Mouse (Mus musculus) liver, embryonic 14.5 days (tissue): ENCODE results near the gene Sema7a. TPM values are rescaled to one million over a fixed set of nuclear protein-coding genes. Genes with fewer than 3 reads are reported as not detected.

Experiments used
- ATAC-seq: fragments of 200-750 bp; cut with Nextera tagmentation; 2 replicates; pipeline ENCODE4 v1.8.0; 2017; ENCODE audit warnings: moderate number of reproducible peaks, mild to moderate bottlenecking, moderate library complexity; ENCODE audit not compliant: insufficient read depth
- DNase-seq, 3 experiments: peaks; one replicate each; pipeline ENCODE4 v3.0.0-alpha.2; 2012 to 2013; ENCODE audit warnings: low read depth in 3 of 3, low spot score in 3 of 3
- H3K27ac ChIP-seq: fragments of 300-500 bp; sonication (generic); 2 replicates; pipeline ENCODE4 v1.5.1; 2014; ENCODE audit warnings: moderate library complexity, mild to moderate bottlenecking, control low read depth, inconsistent platforms
- H3K27me3 ChIP-seq: fragments of 300-500 bp; sonication (generic); 2 replicates; pipeline ENCODE4 v1.6.1; 2014; ENCODE audit warnings: mild to moderate bottlenecking, low read length, moderate library complexity; ENCODE audit not compliant: control insufficient read depth, insufficient read depth
- H3K36me3 ChIP-seq: fragments of 300-500 bp; sonication (generic); replicated peaks from 2 replicates; pipeline ENCODE4 v1.6.1; 2014; ENCODE audit warnings: low read depth; ENCODE audit not compliant: control insufficient read depth, insufficient read depth
- H3K4me1 ChIP-seq, 2 experiments: fragments of 200-500 bp in 1 of 2; fragments of 300-500 bp in 1 of 2; sonication (generic) in 1 of 2; replicated peaks; 2 replicates each; pipeline ENCODE4 v1.6.1; 2012 to 2014; ENCODE audit warnings: antibody characterized with exemption in 1 of 2, inconsistent platforms in 1 of 2, low read length in 1 of 2; ENCODE audit not compliant: control insufficient read depth in 2 of 2, insufficient read depth in 2 of 2
- H3K4me2 ChIP-seq: fragments of 300-500 bp; sonication (generic); 2 replicates; pipeline ENCODE4 v1.6.1; 2014; ENCODE audit warnings: low read depth, mild to moderate bottlenecking, control low read depth, moderate library complexity
- H3K4me3 ChIP-seq, 2 experiments: fragments of 200-500 bp in 1 of 2; fragments of 300-500 bp in 1 of 2; sonication (generic) in 1 of 2; 2 replicates each; pipeline ENCODE4 v1.5.1; 2012 to 2014; ENCODE audit warnings: low read depth in 2 of 2, low read length in 2 of 2, mild to moderate bottlenecking in 2 of 2, control low read depth in 1 of 2, inconsistent platforms in 1 of 2, moderate library complexity in 1 of 2; ENCODE audit not compliant: insufficient read depth in 1 of 2
- H3K9ac ChIP-seq: fragments of 300-500 bp; sonication (generic); replicated peaks from 2 replicates; pipeline ENCODE4 v1.6.1; 2014; ENCODE audit warnings: mild to moderate bottlenecking, control low read depth, moderate library complexity
- H3K9me3 ChIP-seq: fragments of 300-500 bp; sonication (generic); 2 replicates; pipeline ENCODE4 v1.6.1; 2016; ENCODE audit warnings: low read length, mixed read lengths; ENCODE audit not compliant: control insufficient read depth
- CTCF ChIP-seq: IDR thresholded peaks from 2 replicates; pipeline ENCODE4 v1.5.1; 2016; ENCODE audit warnings: antibody characterized with exemption, low read depth, control low read depth
- EP300 ChIP-seq: IDR thresholded peaks from 2 replicates; pipeline ENCODE4 v1.6.1; 2016; ENCODE audit warnings: antibody characterized with exemption, low read depth
- WGBS: fragments of 180-500 bp; shearing (Covaris S2); extraction: QIAGEN DNeasy Blood & Tissue Kit; methylation state at CpG from one replicate; pipeline ENCODE4 v1.1.7; 2014; ENCODE audit not compliant: insufficient replicate concordance; 5-methylcytosine and 5-hydroxymethylcytosine counted together
- polyA plus RNA-seq, 2 experiments: library from polyadenylated mRNA; depleted of rRNA in 1 of 2; stranded (reverse) in 1 of 2; unstranded in 1 of 2; fragments of >200 nt; fragmentation: Nextera tagmentation in 1 of 2; extraction: Ambion mirVana in 1 of 2; gene quantifications; 2 replicates each; pipeline versions ENCODE4 v1.2.1 to v1.2.3; 2012 to 2014

The Sema7a gene
- polyA plus RNA-seq, 2 experiments: 0.08 TPM; not detected in 1

DNA sequence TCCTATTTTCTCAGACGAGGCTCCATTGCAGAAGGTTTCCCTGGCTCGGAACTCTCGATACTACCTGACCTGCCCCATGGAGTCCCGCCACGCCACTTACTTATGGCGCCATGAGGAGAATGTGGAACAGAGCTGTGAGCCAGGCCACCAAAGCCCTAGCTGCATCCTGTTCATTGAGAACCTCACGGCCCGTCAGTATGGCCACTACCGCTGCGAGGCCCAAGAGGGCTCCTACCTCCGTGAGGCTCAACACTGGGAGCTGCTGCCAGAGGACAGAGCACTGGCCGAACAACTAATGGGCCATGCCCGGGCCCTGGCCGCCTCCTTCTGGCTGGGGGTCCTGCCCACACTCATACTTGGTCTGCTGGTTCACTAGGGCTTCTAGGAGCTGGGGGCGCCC is 21.3 kb downstream of the Sema7a start:
- no peaks in the 10 kb centered on the region for H3K4me1 ChIP-seq
- no peaks in the 10 kb centered on the region for H3K27me3 ChIP-seq
- no peak overlapping the region for H3K9ac ChIP-seq
- no peak overlapping the region for H3K4me2 ChIP-seq
- H3K36me3 ChIP-seq: no peaks in the 10 kb centered on the region
- H3K27ac ChIP-seq: no peak overlapping the region
- 70% methylated on average over 15 of the region's 15 CpGs for WGBS
- no peaks in the 10 kb centered on the region for H3K9me3 ChIP-seq
- TF ChIP-seq EP300: no peak
- TF ChIP-seq CTCF: no peak
- H3K4me3 ChIP-seq: no peak overlapping the region
- no peak for ATAC-seq
- no peak for DNase-seq

DNA sequence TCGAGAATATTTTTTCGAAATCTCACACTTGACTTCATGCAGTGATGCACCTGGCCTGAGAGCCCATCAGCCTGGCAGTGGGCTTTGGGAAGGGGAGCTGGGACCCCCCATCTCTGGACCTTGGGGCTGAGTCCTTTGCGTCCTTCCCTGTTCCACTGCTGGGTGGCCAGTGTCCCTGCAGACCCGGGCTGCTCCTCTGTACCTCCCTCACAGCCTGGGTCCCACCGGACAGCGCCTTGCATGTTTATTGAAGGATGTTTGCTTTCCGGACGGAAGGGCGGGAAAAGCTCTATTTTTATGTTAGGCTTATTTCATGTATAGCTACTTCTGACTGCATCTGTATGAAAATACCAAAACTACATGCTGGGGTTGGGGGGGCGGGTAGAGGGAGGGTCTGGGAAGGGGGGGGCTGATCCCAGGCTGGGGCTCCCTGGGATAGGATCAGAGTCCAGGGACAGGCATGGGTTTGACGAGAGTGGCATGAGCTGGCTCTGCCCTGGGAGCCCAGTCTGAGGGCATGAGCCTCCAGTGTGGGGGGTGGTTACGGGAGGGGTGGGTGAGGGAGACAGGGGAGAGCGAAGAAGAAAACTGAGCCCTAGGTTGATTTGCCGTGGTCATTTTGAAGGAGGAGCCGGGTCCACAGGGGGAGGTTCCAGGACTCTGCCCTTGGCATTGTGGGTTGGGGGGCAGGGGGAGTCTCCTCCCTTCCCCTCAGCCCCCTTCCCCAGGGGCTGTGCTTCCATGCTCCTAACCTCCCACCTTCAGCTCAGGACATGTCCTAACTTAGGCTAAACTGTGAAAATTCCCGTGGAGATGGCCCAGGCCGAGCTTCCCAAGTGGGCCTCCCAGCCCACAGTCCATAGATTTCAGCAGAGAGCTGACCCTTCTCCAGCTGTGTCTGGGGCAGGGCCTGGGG is 22.2 kb downstream of the Sema7a start:
- Histone ChIP-seq H3K9ac (no peak overlapping the region), H3K9me3 (no peaks in the 10 kb centered on the region), H3K36me3 (no peaks in the 10 kb centered on the region), H3K27ac (no peak overlapping the region), H3K4me2 (no peak overlapping the region), H3K4me1 (no peaks in the 10 kb centered on the region), H3K4me3 (no peak overlapping the region), H3K27me3 (no peaks in the 10 kb centered on the region)
- ATAC-seq (no peak), DNase-seq (no peak)
- 61% methylated on average over 17 of the region's 17 CpGs for WGBS
- no peak for TF ChIP-seq CTCF
- no peak for TF ChIP-seq EP300

DNA sequence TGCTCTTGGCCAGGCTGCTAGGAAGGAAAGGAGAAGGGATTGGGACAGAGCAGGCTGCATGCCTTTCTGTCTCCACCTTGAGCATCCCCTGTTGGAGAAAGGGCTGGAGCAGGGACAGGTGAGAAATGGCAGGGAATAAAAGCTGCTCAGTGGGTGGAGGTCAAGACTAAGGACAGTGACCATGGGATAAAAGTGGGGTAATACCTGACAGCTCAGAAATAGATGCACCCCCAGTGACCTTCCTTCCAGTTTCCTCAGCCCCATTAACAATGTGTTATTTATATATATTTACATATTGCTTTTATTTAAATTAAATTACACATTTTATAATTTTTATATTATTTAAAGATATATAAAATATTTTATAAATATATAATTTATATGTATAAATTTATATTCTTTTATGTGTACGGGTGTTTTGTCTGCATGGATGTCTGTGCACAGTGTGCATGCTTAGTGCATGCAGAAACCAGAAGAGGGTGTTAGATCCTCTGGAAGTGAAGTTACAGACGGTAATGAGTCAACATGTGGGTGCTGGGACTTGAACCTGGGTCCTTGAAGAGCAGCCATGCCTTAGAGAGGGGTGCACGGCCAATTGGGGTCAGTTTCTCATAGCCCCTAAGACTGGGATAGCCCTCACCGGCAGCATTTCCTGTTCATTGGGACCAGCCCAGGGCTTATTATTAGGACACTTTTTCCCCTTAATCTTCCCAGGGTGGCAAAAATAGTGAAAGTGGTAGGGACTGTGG is 23.5 kb downstream of the Sema7a start:
- H3K27ac ChIP-seq: no peak overlapping the region
- WGBS: 56% methylated on average over 4 of the region's 4 CpGs
- H3K36me3 ChIP-seq: no peaks in the 10 kb centered on the region
- no peak overlapping the region for H3K4me3 ChIP-seq
- no peaks in the 10 kb centered on the region for H3K27me3 ChIP-seq
- H3K9ac ChIP-seq: no peak overlapping the region
- TF ChIP-seq CTCF: no peak
- TF ChIP-seq EP300: no peak
- no peak for ATAC-seq
- no peaks in the 10 kb centered on the region for H3K4me1 ChIP-seq
- H3K4me2 ChIP-seq: no peak overlapping the region
- H3K9me3 ChIP-seq: no peaks in the 10 kb centered on the region
- DNase-seq: no peak

DNA sequence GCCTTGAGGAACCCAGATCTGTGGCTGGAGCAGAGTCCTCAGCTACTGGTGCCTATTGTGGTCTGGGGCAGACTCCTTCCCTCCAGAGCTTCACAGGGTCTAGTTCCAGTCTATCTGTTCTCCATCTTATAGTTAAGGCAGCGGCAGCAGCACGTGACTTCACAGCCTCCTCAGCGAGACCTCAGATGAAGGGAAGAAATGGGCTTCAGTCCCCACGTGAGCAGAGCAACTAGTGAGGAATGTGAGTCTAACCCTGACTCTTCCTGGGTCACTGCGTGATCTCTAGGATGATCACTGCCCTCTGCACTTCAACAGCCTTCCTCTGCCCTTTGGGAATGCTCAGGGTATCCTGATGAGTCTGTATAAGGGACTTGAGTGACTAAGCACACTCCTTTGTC is 24.1 kb downstream of the Sema7a start:
- DNase-seq (no peak), ATAC-seq (no peak)
- H3K27ac ChIP-seq: no peak overlapping the region
- WGBS: 68% methylated on average over 5 of the region's 5 CpGs
- H3K36me3 ChIP-seq: no peaks in the 10 kb centered on the region
- no peaks in the 10 kb centered on the region; a peak in 1 of 4 replicates for H3K4me1 ChIP-seq
- no peak overlapping the region for H3K4me3 ChIP-seq
- H3K27me3 ChIP-seq: no peaks in the 10 kb centered on the region
- H3K4me2 ChIP-seq: no peak overlapping the region
- TF ChIP-seq CTCF (no peak), EP300 (no peak)
- no peaks in the 10 kb centered on the region for H3K9me3 ChIP-seq
- no peak overlapping the region for H3K9ac ChIP-seq

DNA sequence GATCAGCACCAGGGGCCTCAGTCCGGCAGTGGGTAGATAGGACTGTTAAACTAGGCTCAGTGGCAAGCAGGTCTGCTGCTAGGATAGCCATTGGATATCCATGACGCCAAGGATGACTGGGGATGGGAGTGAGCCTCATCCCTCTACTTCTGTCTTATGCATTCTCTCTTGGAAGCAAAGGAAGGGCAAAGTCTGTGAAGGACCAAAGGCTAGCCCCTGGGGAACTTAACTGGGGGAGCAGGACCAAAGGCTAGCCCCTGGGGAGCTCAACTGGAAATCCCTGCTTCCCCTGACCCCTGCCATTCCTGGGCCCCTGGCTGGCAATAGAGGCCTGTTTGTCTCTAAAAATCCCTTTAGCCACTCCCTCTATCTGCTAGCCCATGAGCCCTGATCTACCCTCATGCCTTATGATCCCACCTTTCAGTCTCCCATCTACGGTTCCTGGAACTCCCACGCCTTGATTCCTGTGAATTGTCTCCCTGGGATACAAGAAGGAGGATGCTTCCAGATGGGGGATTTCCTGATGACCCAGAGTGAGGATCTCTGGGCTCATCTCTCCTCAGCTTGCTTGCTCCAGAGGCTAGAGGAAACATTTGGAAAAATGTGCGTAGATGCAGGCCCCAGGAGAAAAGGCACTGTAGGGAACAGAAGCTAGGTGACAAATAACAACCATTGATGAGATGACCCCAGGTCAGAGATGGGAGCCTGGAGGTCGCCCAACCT is 24.8 kb downstream of the Sema7a start:
- H3K36me3 ChIP-seq: no peaks in the 10 kb centered on the region
- TF ChIP-seq CTCF (no peak), EP300 (no peak)
- 57% methylated on average over 6 of the region's 6 CpGs for WGBS
- DNase-seq (no peak), ATAC-seq (no peak)
- H3K4me1 ChIP-seq: no peaks in the 10 kb centered on the region; a peak in 1 of 4 replicates
- no peak overlapping the region for H3K27ac ChIP-seq
- H3K4me2 ChIP-seq: no peak overlapping the region
- H3K9ac ChIP-seq: no peak overlapping the region
- H3K9me3 ChIP-seq: no peaks in the 10 kb centered on the region
- no peaks in the 10 kb centered on the region for H3K27me3 ChIP-seq
- H3K4me3 ChIP-seq: no peak overlapping the region
